8 mouse cellular contexts compared by ENCODE assay signal in genomic region chr11:26996292-26997099, GRCm38 (mm10).
DNase-seq lines count a peak whose midpoint lies in the region; ATAC-seq and TF ChIP-seq lines count a peak whose summit lies in the region.

No protein-coding gene starts in this region.

- no peaks in the 10 kb centered on the region for H3K27me3 ChIP-seq in kidney, postnatal 0 days (ENCODE audit: insufficient read depth, low read length)
- no peaks in the 10 kb centered on the region for H3K27me3 ChIP-seq in kidney, adult 2 months (replicated peaks; ENCODE audit: control insufficient read depth, insufficient read depth, low read length)
- H3K27me3 ChIP-seq in embryonic facial prominence, embryonic 11.5 days (ENCODE audit: control insufficient read depth, insufficient read depth, low read length), result no peaks in the 10 kb centered on the region
- H3K27me3 ChIP-seq in midbrain, embryonic 12.5 days, result no peaks in the 10 kb centered on the region

- H3K9me3 ChIP-seq in kidney, postnatal 0 days (replicated peaks; ENCODE audit: low read length), result no peaks in the 10 kb centered on the region
- H3K9me3 ChIP-seq in embryonic facial prominence, embryonic 11.5 days (replicated peaks; ENCODE audit: control insufficient read depth, low read length), result no peaks in the 10 kb centered on the region
- no peaks in the 10 kb centered on the region for H3K9me3 ChIP-seq in midbrain, embryonic 12.5 days

- peak; percentile 34 for DNase-seq in kidney, postnatal 0 days (ENCODE audit: low spot score)
- DNase-seq in kidney, adult 2 months, result no peak
- DNase-seq in embryonic facial prominence, embryonic 11.5 days (ENCODE audit: low spot score), result peak; percentile 57
- peak; percentile 47 to 71 for DNase-seq in layer of hippocampus, adult 2 months (ENCODE audit: low spot score in 2 of 2)
- DNase-seq in spleen, postnatal 36 days (ENCODE audit: low spot score in 2 of 2), result no peak
- DNase-seq in gastrocnemius, adult 8-10 months (ENCODE audit: low spot score in 2 of 2), result no peak
- no peak for DNase-seq in gastrocnemius, adult 2 months

- no peaks in the 10 kb centered on the region for H3K36me3 ChIP-seq in kidney, postnatal 0 days (ENCODE audit: insufficient read depth, low read length)
- H3K36me3 ChIP-seq in kidney, adult 2 months (ENCODE audit: control insufficient read depth, insufficient read depth, low read length), result no peaks in the 10 kb centered on the region
- no peaks in the 10 kb centered on the region for H3K36me3 ChIP-seq in embryonic facial prominence, embryonic 11.5 days (replicated peaks; ENCODE audit: control insufficient read depth, insufficient read depth, low read depth, low read length)
- no peaks in the 10 kb centered on the region for H3K36me3 ChIP-seq in midbrain, embryonic 12.5 days

- peak; percentile 64 for TF ChIP-seq CTCF in kidney, postnatal 0 days (IDR thresholded peaks at IDR 0.05; ENCODE audit: low read depth)
- no peak; the same call in 1 of the 2 replicates for TF ChIP-seq CTCF in kidney, adult 2 months (conservative IDR thresholded peaks at IDR 0.05; ENCODE audit: insufficient read depth, insufficient read length, low read depth, low read length)
- peak; percentile 92 for TF ChIP-seq CTCF in layer of hippocampus, adult 2 months (conservative IDR thresholded peaks at IDR 0.05)
- no peak for TF ChIP-seq CTCF in gastrocnemius, adult 2 months (IDR thresholded peaks at IDR 0.05)

- TF ChIP-seq POLR2A in kidney, adult 2 months (IDR thresholded peaks at IDR 0.05; ENCODE audit: low read depth, low read length), result no peak

- no peak for ATAC-seq in kidney, postnatal 0 days (replicated peaks; ENCODE audit: low FRiP score, low read depth)
- peak; percentile 52 for ATAC-seq in embryonic facial prominence, embryonic 11.5 days (replicated peaks; ENCODE audit: insufficient number of reproducible peaks, low FRiP score, low TSS enrichment, low read depth)
- ATAC-seq in midbrain, embryonic 12.5 days (ENCODE audit: low FRiP score, low read depth), result peak; percentile 66

- no peaks in the 10 kb centered on the region for H3K4me1 ChIP-seq in kidney, postnatal 0 days (replicated peaks; ENCODE audit: insufficient read depth, low read length)
- H3K4me1 ChIP-seq in kidney, adult 2 months (ENCODE audit: control insufficient read depth, insufficient read depth, low read length), result no peaks in the 10 kb centered on the region
- no peaks in the 10 kb centered on the region for H3K4me1 ChIP-seq in embryonic facial prominence, embryonic 11.5 days (ENCODE audit: control insufficient read depth, insufficient read depth, low read length)
- no peaks in the 10 kb centered on the region for H3K4me1 ChIP-seq in midbrain, embryonic 12.5 days

- intact Hi-C loops in gastrocnemius, adult 2 months (cut with DNase I), result no loop called here

- H3K27ac ChIP-seq in kidney, postnatal 0 days, result no peak overlapping the region
- no peak overlapping the region for H3K27ac ChIP-seq in kidney, adult 2 months (ENCODE audit: insufficient read depth, low read depth, low read length)
- H3K27ac ChIP-seq in embryonic facial prominence, embryonic 11.5 days (replicated peaks; ENCODE audit: low read depth, low read length), result no peak overlapping the region
- H3K27ac ChIP-seq in layer of hippocampus, adult 2 months, result no peak overlapping the region
- no peak overlapping the region for H3K27ac ChIP-seq in midbrain, embryonic 12.5 days (replicated peaks)
- H3K27ac ChIP-seq in gastrocnemius, adult 2 months, result no peak overlapping the region

- H3K4me3 ChIP-seq in kidney, postnatal 0 days (replicated peaks; ENCODE audit: low read depth, low read length), result no peak overlapping the region
- no peak overlapping the region for H3K4me3 ChIP-seq in kidney, adult 2 months (ENCODE audit: insufficient read depth, low read depth, low read length)
- H3K4me3 ChIP-seq in embryonic facial prominence, embryonic 11.5 days (ENCODE audit: low read depth, low read length), result no peak overlapping the region
- no peak overlapping the region for H3K4me3 ChIP-seq in layer of hippocampus, adult 2 months
- H3K4me3 ChIP-seq in midbrain, embryonic 12.5 days, result no peak overlapping the region
- H3K4me3 ChIP-seq in gastrocnemius, adult 2 months, result no peak overlapping the region

- no peak overlapping the region for H3K4me2 ChIP-seq in kidney, postnatal 0 days (ENCODE audit: low read length)
- H3K4me2 ChIP-seq in embryonic facial prominence, embryonic 11.5 days (ENCODE audit: low read depth, low read length), result no peak overlapping the region
- H3K4me2 ChIP-seq in midbrain, embryonic 12.5 days (replicated peaks), result no peak overlapping the region

- H3K9ac ChIP-seq in kidney, postnatal 0 days (ENCODE audit: low read depth, low read length), result no peak overlapping the region
- H3K9ac ChIP-seq in embryonic facial prominence, embryonic 11.5 days (replicated peaks; ENCODE audit: low read length), result no peak overlapping the region
- no peak overlapping the region for H3K9ac ChIP-seq in midbrain, embryonic 12.5 days (replicated peaks)

- 23% methylated on average over 3 of the region's 3 CpGs for WGBS in kidney, postnatal 0 days
- 31% methylated on average over 3 of the region's 3 CpGs for WGBS in kidney, adult 2 months
- WGBS in embryonic facial prominence, embryonic 11.5 days, result 28% methylated on average over 3 of the region's 3 CpGs
- WGBS in midbrain, embryonic 12.5 days, result 22% methylated on average over 3 of the region's 3 CpGs

Comparison
In these comparisons a context has a peak if more than half of its experiments do, and no peak if none do; other contexts are left out.
1. DNase-seq: peak in kidney, postnatal 0 days (single experiment), embryonic facial prominence, embryonic 11.5 days (single experiment) and layer of hippocampus, adult 2 months (2 of 2); none in kidney, adult 2 months (single experiment), spleen, postnatal 36 days (0 of 2), gastrocnemius, adult 8-10 months (0 of 2) and gastrocnemius, adult 2 months (single experiment).
2. CTCF ChIP-seq: peak in kidney, postnatal 0 days (single experiment) and layer of hippocampus, adult 2 months (single experiment); none in kidney, adult 2 months (single experiment) and gastrocnemius, adult 2 months (single experiment).